Mouse (Mus musculus) hindbrain, embryonic 14.5 days (tissue): ENCODE data around the gene Tiparp. TPM values are rescaled to one million over a fixed set of nuclear protein-coding genes. Genes with fewer than 3 reads are reported as not detected.
A peak's percentile ranks its signal among the peaks of the same experiment; 100 is the strongest.

Source experiments
- ATAC-seq: fragments of 200-750 bp; cut with Nextera tagmentation; 2 replicates; pipeline ENCODE4 v1.8.0; 2017; ENCODE audit warnings: moderate number of reproducible peaks, mild to moderate bottlenecking, moderate TSS enrichment, moderate library complexity; ENCODE audit not compliant: low FRiP score
- DNase-seq: peaks from one replicate; pipeline ENCODE4 v3.0.0-alpha.2; 2015; ENCODE audit warnings: low spot score
- H3K27ac ChIP-seq: fragments of 300-500 bp; sonication (generic); 2 replicates; pipeline ENCODE4 v1.5.1; 2014; ENCODE audit warnings: mild to moderate bottlenecking, moderate library complexity
- H3K27me3 ChIP-seq: fragments of 300-500 bp; sonication (generic); 2 replicates; pipeline ENCODE4 v1.6.1; 2014; ENCODE audit warnings: mild to moderate bottlenecking, low read length, mixed read lengths; ENCODE audit not compliant: control insufficient read depth, insufficient read depth
- H3K36me3 ChIP-seq: fragments of 300-500 bp; sonication (generic); replicated peaks from 2 replicates; pipeline ENCODE4 v1.6.1; 2014; ENCODE audit not compliant: control insufficient read depth, insufficient read depth
- H3K4me1 ChIP-seq: fragments of 300-500 bp; sonication (generic); replicated peaks from 2 replicates; pipeline ENCODE4 v1.6.1; 2014; ENCODE audit warnings: antibody characterized with exemption, low read length, mixed read lengths; ENCODE audit not compliant: control insufficient read depth, insufficient read depth
- H3K4me2 ChIP-seq: fragments of 300-500 bp; sonication (generic); replicated peaks from 2 replicates; pipeline ENCODE4 v1.6.1; 2014; ENCODE audit warnings: mild to moderate bottlenecking, moderate library complexity
- H3K4me3 ChIP-seq: fragments of 300-500 bp; sonication (generic); replicated peaks from 2 replicates; pipeline ENCODE4 v1.5.1; 2014; ENCODE audit warnings: mild to moderate bottlenecking, low read length
- H3K9ac ChIP-seq: fragments of 300-500 bp; sonication (generic); 2 replicates; pipeline ENCODE4 v1.6.1; 2014
- H3K9me3 ChIP-seq: fragments of 300-500 bp; sonication (generic); 2 replicates; pipeline ENCODE4 v1.6.1; 2016; ENCODE audit warnings: low read length; ENCODE audit not compliant: control insufficient read depth
- WGBS: fragments of 180-500 bp; shearing (Covaris S2); extraction: QIAGEN DNeasy Blood & Tissue Kit; methylation state at CpG from one replicate; pipeline ENCODE4 v1.1.7; 2014; 5-methylcytosine and 5-hydroxymethylcytosine counted together
- polyA plus RNA-seq: library from polyadenylated mRNA; unstranded; fragments of >200 nt; fragmentation: Nextera tagmentation; extraction: Ambion mirVana; gene quantifications from 2 replicates; pipeline ENCODE4 v1.2.1, GENCODE M21; 2014

Gene Tiparp
- polyA plus RNA-seq, 1 experiment from 2014 or later, result 30.8 TPM

DNA sequence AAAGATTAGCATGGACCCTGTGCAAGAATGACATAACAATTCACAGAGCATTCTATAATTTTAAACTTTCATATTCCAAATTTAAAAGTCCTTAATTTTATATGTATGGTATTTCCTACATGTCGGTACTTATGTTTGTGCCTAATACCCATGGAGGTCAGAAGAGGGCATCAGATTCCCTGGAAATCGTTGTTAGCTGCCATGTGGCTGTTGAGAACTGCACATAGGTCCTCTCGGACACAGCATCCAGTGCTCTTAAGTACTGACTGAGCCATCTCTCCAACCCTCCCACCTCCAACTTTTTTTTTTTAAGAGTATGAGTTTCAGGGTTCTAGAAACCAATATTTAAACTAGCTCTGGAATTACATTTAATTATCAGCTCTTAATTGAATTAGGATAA, 2.5 kb upstream of the Tiparp start:
- Histone ChIP-seq H3K4me2 (no peak overlapping the region), H3K4me3 (no peak overlapping the region), H3K4me1 (peaks cover 6% of the 10 kb centered on the region), H3K27me3 (no peaks in the 10 kb centered on the region), H3K9ac (no peak overlapping the region), H3K27ac (no peak overlapping the region), H3K9me3 (no peaks in the 10 kb centered on the region), H3K36me3 (no peaks in the 10 kb centered on the region)
- DNase-seq, result no peak
- WGBS, result 85% methylated on average over 3 of the region's 3 CpGs
- ATAC-seq, result no peak

DNA sequence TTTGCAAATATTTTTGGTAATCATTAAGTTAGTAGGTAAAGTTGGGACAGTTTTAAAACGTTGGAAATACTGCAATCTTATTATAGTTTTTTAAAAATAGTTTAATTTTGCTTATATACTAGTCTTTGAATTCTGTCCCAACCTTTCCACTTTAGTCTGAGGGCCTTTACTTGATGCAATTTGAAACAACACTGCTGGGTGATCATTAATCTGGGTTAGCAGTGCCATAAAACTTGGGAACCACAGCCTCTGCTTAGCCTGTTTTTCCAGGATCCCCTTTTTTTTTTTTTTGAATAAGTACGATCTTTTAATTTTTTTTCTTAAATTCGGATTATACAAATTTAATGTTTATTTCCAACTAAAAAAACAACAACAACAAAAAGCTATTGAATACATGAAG, 1.0 kb upstream of the Tiparp start:
- DNase-seq (no peak), ATAC-seq (no peak)
- H3K9me3 ChIP-seq, result no peaks in the 10 kb centered on the region
- H3K27ac ChIP-seq, result peak overlapping the region; percentile 99
- peak overlapping the region; percentile 94 for H3K9ac ChIP-seq
- peak overlapping the region; percentile 79 for H3K4me3 ChIP-seq
- WGBS, result 19% methylated on average over 3 of the region's 3 CpGs
- H3K36me3 ChIP-seq, result no peaks in the 10 kb centered on the region
- peaks cover 6% of the 10 kb centered on the region for H3K4me1 ChIP-seq
- H3K27me3 ChIP-seq, result no peaks in the 10 kb centered on the region
- H3K4me2 ChIP-seq, result peak overlapping the region; percentile 57

DNA sequence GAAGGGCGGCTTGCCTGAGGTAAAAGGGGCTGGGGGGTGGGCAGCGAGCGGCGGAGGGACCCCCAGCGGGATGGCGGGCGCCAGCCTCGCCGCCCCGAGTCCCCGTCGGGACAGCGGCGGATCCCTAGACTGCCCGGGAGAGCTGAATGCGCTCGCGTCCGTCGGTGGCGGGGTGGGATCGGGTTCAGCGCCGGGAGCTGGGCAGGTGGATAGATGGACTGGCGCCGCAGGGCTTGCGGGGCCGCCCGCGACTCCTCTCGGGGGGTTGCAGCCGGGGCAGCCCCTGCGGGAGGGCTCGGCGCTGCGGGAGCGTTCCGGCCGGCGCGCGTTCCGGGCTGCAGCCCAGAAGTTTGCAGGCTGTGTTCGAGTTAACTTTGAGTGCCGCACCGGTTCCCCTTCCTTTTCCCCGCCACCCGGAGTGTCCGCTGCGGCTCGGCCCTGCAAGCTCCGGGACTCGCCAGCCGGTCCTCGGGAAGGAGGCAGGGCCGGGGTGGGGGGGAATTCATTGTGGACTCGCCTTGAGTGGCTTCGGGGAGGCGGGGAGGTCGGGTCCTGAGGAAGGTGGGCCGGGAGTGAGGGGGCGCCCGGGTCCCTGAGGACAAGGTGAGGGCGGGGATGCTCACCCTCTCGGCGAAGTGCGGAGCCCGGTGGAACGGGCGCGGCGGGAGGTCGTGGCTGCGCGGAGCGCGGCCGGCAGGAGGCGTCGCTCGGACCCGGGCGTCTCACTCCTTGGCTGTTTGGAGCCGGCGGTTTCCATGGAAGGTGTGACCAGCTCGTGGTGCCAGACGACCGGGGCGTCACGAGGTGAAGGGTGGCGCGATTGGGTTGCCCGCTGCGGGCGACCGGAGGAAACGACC, 632 bp downstream of the Tiparp start:
- no peaks in the 10 kb centered on the region for H3K36me3 ChIP-seq
- WGBS, result under 1% methylated on average over 96 of the region's 97 CpGs
- H3K27me3 ChIP-seq, result no peaks in the 10 kb centered on the region
- H3K27ac ChIP-seq, result peak overlapping the region; percentile 99
- H3K4me3 ChIP-seq, result peak overlapping the region; percentile 79
- peak; percentile 58 for DNase-seq
- peak overlapping the region; percentile 77 for H3K4me2 ChIP-seq
- peak overlapping the region; percentile 94 for H3K9ac ChIP-seq
- H3K9me3 ChIP-seq, result no peaks in the 10 kb centered on the region
- peak; percentile 39 for ATAC-seq
- H3K4me1 ChIP-seq, result peaks cover 10% of the 10 kb centered on the region

DNA sequence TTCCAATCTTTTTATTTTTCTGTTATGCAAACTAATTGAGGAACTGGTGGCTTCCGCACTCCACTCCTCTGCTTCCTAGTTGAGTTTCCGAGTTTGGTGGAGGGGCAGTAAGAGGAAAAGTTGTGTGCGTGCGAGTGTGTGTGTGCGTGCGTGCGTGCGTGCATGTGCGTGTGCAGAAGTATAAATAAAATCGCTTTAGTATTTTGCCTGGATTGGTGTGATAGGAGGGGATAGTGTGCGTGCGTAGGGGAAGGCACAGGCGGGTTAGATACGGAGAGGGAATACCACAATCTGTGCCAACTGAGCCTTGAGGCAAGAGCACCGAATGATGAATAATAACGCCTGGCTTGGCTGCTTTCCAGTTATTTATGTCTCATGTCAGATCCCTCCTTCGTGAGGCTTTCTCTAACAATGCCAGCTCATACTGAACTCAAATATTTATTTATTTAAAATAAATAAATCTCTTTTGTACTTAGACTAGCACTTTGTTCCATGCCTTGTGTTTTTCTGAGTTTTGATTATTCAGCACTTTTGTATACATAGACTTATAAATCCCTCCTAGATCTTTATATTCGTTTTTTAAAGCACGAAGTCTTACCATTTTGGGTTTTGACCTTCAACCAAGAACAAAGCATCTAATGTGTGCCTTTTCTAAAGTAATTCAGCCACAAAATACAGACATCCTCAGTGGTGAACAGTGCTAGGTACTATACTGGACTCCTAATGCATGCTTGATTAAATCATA, 1.4 kb downstream of the Tiparp start:
- Histone ChIP-seq H3K36me3 (no peaks in the 10 kb centered on the region), H3K4me3 (peak overlapping the region; percentile 79), H3K9me3 (no peaks in the 10 kb centered on the region), H3K4me1 (peaks cover 15% of the 10 kb centered on the region), H3K27ac (peak overlapping the region; percentile 99), H3K9ac (peak overlapping the region; percentile 94), H3K27me3 (no peaks in the 10 kb centered on the region), H3K4me2 (peak overlapping the region; percentile 77)
- peak; percentile 79 for DNase-seq
- 2% methylated on average over 19 of the region's 19 CpGs for WGBS
- peak; percentile 6; the same call in 1 of the 2 replicates for ATAC-seq

DNA sequence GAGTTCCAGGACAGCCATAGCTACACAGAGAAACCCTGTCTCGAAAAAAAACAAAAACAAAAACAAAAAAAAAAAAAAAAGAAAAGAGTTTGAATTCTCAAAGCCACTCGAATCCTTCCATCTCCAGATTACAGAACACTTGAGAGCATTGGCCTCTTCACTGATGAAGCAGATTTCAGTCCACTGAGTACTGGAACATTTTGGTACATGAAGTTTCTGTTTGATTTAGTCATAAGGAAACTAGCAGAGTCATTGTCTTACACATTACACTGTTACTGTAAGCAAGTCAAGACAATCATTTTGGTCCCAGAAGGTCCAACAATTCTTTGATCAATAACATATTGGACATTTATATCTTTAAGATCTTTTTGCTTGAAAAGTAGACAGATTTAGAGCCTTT, 4.8 kb downstream of the Tiparp start:
- 89% methylated on average over 2 of the region's 2 CpGs for WGBS

DNA sequence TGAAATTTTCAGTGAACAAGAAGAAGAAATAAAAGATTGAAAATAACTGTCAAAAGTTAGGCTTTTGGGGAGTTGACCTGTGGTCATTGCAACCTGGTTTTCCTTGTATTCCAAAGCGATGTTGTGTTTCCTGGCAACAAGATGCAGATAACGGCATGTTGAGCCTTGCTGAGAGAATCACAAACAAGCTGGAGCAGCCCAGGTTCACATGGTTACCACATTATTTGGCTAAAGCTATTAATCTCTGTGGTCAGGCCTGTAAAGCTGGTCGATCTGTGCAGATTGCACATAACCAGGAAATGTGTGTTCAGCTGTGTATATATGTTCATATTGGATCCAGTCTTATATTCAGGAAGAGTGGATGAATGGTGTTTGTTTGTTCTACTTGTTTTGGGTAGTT, 5.4 kb downstream of the Tiparp start:
- ATAC-seq, result no peak
- 30% methylated on average over 3 of the region's 3 CpGs for WGBS
- no peak for DNase-seq
- H3K9me3 ChIP-seq, result no peaks in the 10 kb centered on the region
- no peak overlapping the region for H3K27ac ChIP-seq
- no peak overlapping the region for H3K4me3 ChIP-seq
- no peaks in the 10 kb centered on the region for H3K36me3 ChIP-seq
- peaks cover 26% of the 10 kb centered on the region for H3K4me1 ChIP-seq
- no peaks in the 10 kb centered on the region for H3K27me3 ChIP-seq
- H3K9ac ChIP-seq, result no peak overlapping the region
- H3K4me2 ChIP-seq, result peak overlapping the region; percentile 22

More for the DNA sequence above, 4.8 kb downstream of the Tiparp start:
- H3K9ac ChIP-seq, result no peak overlapping the region
- H3K27me3 ChIP-seq, result no peaks in the 10 kb centered on the region
- H3K4me2 ChIP-seq, result no peak overlapping the region
- no peaks in the 10 kb centered on the region for H3K9me3 ChIP-seq
- H3K36me3 ChIP-seq, result no peaks in the 10 kb centered on the region
- DNase-seq, result no peak
- ATAC-seq, result no peak
- peaks cover 26% of the 10 kb centered on the region for H3K4me1 ChIP-seq
- no peak overlapping the region for H3K27ac ChIP-seq
- H3K4me3 ChIP-seq, result no peak overlapping the region

DNA sequence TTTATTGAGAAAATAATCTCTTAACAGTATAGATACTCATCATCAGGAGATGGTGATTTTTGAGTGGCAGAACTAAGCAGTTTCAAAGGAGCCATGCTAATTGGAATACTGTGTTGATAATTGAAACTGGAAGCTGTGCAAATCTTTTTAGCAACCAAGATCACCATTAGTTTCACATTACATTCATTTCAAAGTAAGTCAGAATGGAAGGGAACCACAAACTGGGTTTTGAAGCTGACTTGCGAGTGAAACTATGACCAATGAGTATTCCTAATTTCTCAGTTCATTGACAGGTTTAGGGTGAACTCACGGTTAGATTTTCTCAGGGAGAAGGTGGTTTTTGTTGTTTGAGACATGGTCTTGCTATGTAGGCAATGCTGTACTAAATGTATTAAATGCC, 6.3 kb downstream of the Tiparp start:
- WGBS, result 54% methylated on average over 2 of the region's 2 CpGs
- Histone ChIP-seq H3K9me3 (no peaks in the 10 kb centered on the region), H3K27ac (no peak overlapping the region), H3K36me3 (no peaks in the 10 kb centered on the region), H3K4me2 (no peak overlapping the region), H3K4me1 (peaks cover 26% of the 10 kb centered on the region), H3K9ac (no peak overlapping the region), H3K27me3 (no peaks in the 10 kb centered on the region), H3K4me3 (no peak overlapping the region)
- no peak for ATAC-seq
- DNase-seq, result no peak

DNA sequence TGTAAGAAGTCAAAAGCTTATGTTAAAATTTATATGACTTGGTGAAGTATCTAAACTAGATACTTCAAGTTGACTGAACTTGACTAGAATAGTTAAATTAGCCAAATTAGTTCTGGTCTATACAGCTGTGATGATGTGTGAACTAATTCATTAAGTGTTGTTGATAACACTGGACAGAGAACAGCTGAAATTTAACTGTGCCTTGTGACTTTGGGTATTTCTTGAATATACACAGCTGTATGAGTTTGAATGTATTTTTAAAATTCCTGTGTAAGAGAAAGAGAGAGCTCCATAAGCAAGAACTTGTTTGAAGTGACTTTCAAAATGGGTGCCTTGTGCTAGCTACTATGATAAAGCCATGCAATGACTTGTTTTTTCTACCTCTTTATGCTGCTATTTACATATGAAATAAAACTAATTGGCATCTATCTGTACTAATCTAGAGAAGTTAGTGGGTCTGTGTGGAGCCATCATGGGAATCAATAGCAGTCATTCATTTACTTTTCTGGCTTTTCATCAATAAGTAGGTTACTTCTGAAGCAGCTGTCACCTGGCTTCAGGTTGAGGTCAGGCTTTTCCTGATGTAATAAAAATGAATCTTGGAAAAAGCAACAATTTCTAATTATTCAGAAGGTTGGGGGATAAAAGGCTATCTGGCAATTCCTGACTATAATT, 7.0 kb downstream of the Tiparp start:
- Histone ChIP-seq H3K4me3 (no peak overlapping the region), H3K27ac (no peak overlapping the region), H3K9me3 (no peaks in the 10 kb centered on the region), H3K27me3 (no peaks in the 10 kb centered on the region), H3K4me2 (0 out of 2 replicates have a peak overlapping the region, but pooled peaks have one; percentile 6), H3K9ac (no peak overlapping the region), H3K4me1 (peaks cover 20% of the 10 kb centered on the region), H3K36me3 (no peaks in the 10 kb centered on the region)
- ATAC-seq, result no peak
- no peak for DNase-seq

DNA sequence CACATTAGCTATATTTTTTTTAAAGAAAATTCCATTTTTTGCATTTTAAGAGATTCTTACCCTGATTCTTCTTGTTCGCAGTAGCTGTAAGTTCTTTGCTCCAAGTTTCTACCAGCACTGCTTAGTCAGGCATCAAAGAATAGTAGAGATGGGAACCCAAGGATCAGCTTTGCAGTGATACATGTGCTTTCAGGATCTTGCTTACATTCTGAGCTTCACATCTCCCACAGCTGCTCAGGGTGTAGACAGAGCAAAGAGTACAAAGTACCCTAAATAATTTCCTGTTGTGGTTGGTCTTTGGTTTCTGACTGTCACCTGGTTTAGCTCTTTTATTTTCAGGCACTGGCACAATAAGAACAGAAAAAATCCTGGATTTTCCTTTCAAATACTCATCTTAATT, 9.1 kb downstream of the Tiparp start:
- H3K9me3 ChIP-seq, result no peaks in the 10 kb centered on the region
- H3K9ac ChIP-seq, result no peak overlapping the region
- H3K4me2 ChIP-seq, result no peak overlapping the region
- H3K27ac ChIP-seq, result no peak overlapping the region
- H3K4me1 ChIP-seq, result peaks cover 20% of the 10 kb centered on the region
- no peaks in the 10 kb centered on the region for H3K27me3 ChIP-seq
- H3K4me3 ChIP-seq, result no peak overlapping the region
- no peak for ATAC-seq
- 93% methylated on average over 1 of the region's 1 CpGs for WGBS
- no peak for DNase-seq
- H3K36me3 ChIP-seq, result no peaks in the 10 kb centered on the region
